Mouse (Mus musculus) 416B (cell line): ENCODE measurements around the gene Acot7.
A peak's percentile ranks its signal among the peaks of the same experiment; 100 is the strongest.
"Not testable (repeated sequence)": the region's sequence is repeated elsewhere in the genome, so short reads cannot be mapped to it uniquely, and the experiment has no call there.

Experiments
- DNase-seq: peaks from one replicate; pipeline ENCODE4 v3.0.0; 2011; ENCODE audit warnings: low read depth

Gene Acot7

DNA sequence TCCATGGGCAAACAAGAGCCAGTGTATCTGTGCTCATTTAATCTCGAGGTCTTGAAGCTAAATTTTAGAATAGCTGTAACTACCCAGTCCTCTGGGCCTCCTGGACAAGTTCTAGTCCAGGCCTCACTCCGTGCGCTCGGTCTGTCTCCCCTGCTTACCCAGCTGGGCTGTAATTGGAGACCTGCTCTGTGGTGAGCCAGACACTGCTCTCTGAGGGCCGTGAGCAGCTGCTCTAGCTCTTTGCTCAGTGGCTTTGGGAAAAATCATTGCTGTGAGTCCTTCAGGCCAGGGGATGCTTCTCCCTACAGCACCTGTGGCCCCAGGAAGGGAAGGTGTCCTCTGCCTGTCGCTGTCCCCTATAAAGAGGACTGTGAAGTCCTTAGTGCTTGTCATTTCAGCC is 28.3 kb downstream of the Acot7 start:
- no peak for DNase-seq

GRCm38 (mm10) chr4:152209623-152210022 is 31.7 kb downstream of the Acot7 start:
- no peak for DNase-seq

- peak; percentile 37 for DNase-seq
Observed at GRCm38 (mm10) chr4:152212091-152212505, 34.2 kb downstream of the Acot7 start.

GRCm38 (mm10) chr4:152212531-152212930 is 34.6 kb downstream of the Acot7 start:
- DNase-seq = peak; percentile 78

- DNase-seq = no peak
Observed at GRCm38 (mm10) chr4:152212974-152213373, 35.0 kb downstream of the Acot7 start.

DNA sequence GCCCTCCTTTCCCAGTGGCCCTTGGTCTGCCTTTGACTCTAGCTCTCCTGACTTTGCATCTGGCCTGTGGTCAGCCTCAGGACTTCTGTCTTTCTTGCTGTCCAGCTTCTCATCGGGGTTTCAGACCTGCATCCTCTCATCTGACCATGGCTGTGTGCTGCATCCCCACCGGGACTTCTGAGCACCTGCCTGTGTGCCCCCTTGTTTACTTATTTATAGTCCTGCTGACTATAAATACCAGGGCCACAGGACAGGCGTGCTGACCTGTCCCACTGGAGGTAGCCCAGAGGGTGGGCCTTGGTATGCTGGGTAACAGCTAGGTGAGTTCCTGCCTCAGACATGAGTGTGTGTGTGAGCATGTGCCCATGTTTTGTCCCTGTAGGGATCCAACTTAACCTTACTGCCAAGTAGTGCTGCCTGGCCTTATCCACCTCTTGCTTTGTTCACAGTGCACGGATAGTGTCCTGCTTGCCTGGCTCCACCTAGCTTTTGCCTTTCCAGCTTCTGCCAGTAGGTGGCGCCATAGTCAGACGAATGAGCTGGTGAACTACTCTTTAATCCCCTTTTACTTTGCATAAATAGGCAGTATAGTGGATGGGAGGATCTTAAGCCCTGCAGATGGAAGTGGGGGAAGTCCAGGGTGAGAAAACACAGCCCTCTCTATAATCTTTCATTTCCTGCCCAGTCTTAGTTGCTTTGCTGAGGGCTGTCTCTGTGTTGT is 36.0 kb downstream of the Acot7 start:
- peak; percentile 81 for DNase-seq

- no peak for DNase-seq
Observed at GRCm38 (mm10) chr4:152214871-152215415, 37.0 kb downstream of the Acot7 start.

DNA sequence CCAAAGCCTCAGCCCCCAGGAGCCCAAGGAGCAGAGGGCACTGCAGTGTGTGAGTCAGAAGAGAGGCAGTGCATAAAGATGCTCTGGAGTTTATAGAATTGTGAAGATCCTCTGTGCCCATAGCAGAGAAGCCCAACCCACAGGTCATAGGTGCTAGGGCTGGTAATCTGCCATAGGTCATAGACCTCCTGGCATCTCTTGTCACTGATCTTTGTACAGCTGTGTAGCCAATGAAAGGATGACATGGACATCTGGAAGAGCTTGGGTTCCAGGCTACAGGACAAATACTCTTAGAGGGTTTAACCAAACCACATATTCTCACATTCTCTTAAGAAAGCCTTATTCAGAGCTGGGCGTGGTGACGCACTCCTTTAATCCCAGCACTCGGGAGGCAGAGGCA is 41.7 kb downstream of the Acot7 start:
- DNase-seq = no peak

GRCm38 (mm10) chr4:152220771-152221410 is 43.0 kb downstream of the Acot7 start:
- no peak for DNase-seq

- DNase-seq = peak; percentile 22
Observed at GRCm38 (mm10) chr4:152221411-152221887, 43.5 kb downstream of the Acot7 start.

DNA sequence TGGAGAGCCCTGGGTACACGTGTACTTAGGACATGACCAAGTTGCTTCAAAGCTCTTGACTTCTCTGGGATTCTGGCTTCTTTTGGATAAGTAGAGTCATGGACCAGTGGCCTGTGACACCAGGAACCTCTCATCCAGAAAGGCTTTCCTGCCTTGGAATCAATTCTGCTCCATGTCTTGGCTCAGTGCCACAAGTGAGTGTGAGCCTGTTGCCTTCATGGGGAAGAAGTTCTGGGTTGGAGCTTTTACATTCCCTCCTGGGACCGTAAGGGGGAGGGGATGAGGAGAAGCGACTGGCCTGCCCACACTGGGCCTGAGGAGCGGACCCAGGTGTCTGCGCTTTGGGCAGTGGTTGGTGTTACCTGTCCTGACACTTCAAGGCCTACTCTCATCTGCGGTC is 44.2 kb downstream of the Acot7 start:
- DNase-seq = no peak

GRCm38 (mm10) chr4:152222513-152222912 is 44.6 kb downstream of the Acot7 start:
- DNase-seq = peak; percentile 51

- DNase-seq = peak; percentile 68
Observed at GRCm38 (mm10) chr4:152224156-152224555, 46.2 kb downstream of the Acot7 start.

DNA sequence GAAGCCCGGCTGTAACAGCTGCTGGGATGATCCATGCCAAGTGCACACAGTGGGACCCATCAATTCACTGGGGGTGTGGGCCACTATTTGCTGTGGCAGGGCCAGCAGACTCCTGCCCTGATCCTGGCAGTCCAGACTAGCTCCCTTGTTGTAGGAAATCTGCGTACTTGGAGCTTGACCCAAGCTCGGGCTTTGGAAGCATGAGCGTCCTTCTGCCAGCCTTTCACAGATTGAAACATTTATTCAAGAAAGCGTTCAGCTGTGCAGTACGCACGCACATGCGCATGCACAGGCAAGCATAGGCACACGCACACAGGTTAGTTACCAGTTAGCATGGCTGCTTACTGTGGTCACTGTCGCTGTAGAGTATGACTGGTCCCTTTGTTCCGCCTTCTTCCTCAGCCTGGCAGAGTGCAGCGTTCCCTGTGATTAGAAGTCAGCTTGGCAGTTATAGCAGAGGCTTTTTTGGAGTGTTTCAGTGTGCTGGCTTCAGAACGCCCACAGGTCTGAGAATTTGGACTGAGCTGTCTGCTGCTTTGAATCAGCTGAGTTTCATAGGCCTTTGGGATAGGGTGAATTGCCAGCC is 49.1 kb downstream of the Acot7 start:
- no peak for DNase-seq

GRCm38 (mm10) chr4:152227749-152228527 is 50.0 kb downstream of the Acot7 start:
- DNase-seq = no peak

- DNase-seq = not testable (repeated sequence)
Observed at GRCm38 (mm10) chr4:152230331-152230730, 52.4 kb downstream of the Acot7 start.

GRCm38 (mm10) chr4:152231326-152231725 is 53.4 kb downstream of the Acot7 start:
- DNase-seq = no peak

DNA sequence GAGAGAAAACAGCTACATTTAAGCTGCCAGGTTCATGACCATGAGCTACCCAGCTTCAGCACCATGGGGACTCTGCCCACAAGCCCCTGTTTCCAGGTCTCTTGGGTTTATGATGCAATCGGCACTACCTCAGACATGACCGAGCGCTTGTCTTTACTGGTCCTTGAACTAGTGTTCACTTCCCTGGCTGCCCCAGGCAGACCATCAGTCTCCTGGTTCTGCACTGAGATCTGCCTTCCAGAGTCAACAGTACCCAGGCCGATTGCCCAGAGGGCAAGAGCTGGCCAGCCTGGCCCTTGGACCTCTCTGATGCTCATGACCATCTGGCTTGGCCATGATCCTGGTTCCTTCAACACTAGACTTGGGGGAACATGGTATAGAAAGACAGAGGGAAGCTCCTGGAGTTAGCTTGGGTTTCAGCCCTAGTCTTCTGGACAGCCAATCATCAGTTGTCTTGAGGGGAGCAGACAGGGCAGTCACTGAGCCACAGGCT is 54.5 kb downstream of the Acot7 start:
- DNase-seq = no peak

DNA sequence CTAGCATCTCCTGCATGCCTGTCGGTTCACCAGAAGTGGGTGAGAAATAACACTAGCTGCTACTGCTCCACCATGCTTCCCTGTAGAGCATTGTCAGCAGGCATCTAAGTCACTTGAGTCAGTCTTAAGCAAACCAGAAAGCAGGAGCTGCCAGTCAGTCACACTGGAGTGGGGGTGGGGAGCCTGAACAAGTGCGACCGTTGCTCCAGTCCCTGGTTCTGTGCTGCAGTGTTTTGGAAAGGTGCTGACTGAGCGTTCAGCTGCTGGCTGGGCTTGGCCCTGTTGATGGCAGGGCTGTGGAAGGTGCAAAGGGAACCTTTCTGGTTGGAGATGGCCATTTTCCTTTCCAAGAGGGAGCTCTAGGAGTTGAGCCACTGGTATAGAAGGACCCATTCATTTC is 62.0 kb downstream of the Acot7 start:
- no peak for DNase-seq

- no peak for DNase-seq
Observed at GRCm38 (mm10) chr4:152243241-152243891, 65.4 kb downstream of the Acot7 start.

DNA sequence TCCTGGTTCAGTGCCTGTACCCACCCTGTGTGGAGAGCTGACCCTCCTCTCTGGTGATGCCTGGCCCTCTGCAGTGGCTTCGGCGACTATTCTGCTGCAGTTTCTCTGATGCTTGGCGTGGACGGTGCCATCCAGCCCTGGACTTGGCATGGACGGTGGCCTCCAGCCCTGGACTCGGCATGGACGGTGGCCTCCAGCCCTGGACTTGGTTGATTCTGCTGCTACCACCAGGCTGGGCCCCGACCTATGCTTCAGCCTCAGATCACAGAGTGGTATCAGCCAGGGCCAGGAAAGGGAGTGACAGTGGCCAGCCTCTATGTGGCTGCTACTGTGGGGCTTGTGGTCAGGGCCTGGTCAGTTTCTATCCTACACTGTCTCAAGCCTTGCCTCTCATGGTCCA is 66.0 kb downstream of the Acot7 start:
- DNase-seq = no peak
